Mouse (Mus musculus): ENCODE measurements around the gene Gk2. TPM values are rescaled to one million over a fixed set of nuclear protein-coding genes. Genes with fewer than 3 reads are reported as not detected.

The Gk2 gene
- polyA plus RNA-seq, 1 experiment from 2014 or later, result not detected

GRCm38 (mm10) chr5:97429976-97430375, 26.8 kb downstream of the Gk2 start:
- no peaks in the 10 kb centered on the region for H3K27me3 ChIP-seq (ENCODE audit: poor library complexity, severe bottlenecking)
- H3K4me1 ChIP-seq, result no peaks in the 10 kb centered on the region
- H3K4me3 ChIP-seq, result no peak overlapping the region
- no peaks in the 10 kb centered on the region for H3K9me3 ChIP-seq
- no peak overlapping the region for H3K27ac ChIP-seq
- 93% methylated on average over 9 of the region's 9 CpGs for WGBS
- DNase-seq (ENCODE audit: extremely low spot score, low spot score), result no peak
- no peaks in the 10 kb centered on the region for H3K36me3 ChIP-seq (replicated peaks)

- WGBS, result 97% methylated on average over 2 of the region's 2 CpGs
- no peak overlapping the region for H3K4me3 ChIP-seq
- no peaks in the 10 kb centered on the region for H3K9me3 ChIP-seq
- H3K27ac ChIP-seq, result no peak overlapping the region
- no peaks in the 10 kb centered on the region for H3K27me3 ChIP-seq (ENCODE audit: poor library complexity, severe bottlenecking)
- H3K36me3 ChIP-seq (replicated peaks), result no peaks in the 10 kb centered on the region
- DNase-seq (ENCODE audit: extremely low spot score, low spot score), result no peak
- no peaks in the 10 kb centered on the region for H3K4me1 ChIP-seq
Measured at GRCm38 (mm10) chr5:97421669-97422068, 35.2 kb downstream of the Gk2 start.

GRCm38 (mm10) chr5:97417185-97417584, 39.6 kb downstream of the Gk2 start:
- no peaks in the 10 kb centered on the region for H3K36me3 ChIP-seq (replicated peaks)

GRCm38 (mm10) chr5:97415837-97416236, 41.0 kb downstream of the Gk2 start:
- Histone ChIP-seq H3K4me3 (no peak overlapping the region), H3K27ac (no peak overlapping the region), H3K27me3 (ENCODE audit: poor library complexity, severe bottlenecking) (no peaks in the 10 kb centered on the region), H3K36me3 (replicated peaks) (no peaks in the 10 kb centered on the region), H3K9me3 (no peaks in the 10 kb centered on the region), H3K4me1 (no peaks in the 10 kb centered on the region)
- no peak for DNase-seq (ENCODE audit: extremely low spot score, low spot score)
- 90% methylated on average over 6 of the region's 6 CpGs for WGBS

More at GRCm38 (mm10) chr5:97417185-97417584, 39.6 kb downstream of the Gk2 start:
- Histone ChIP-seq H3K4me3 (no peak overlapping the region), H3K27ac (no peak overlapping the region), H3K9me3 (no peaks in the 10 kb centered on the region), H3K27me3 (ENCODE audit: poor library complexity, severe bottlenecking) (no peaks in the 10 kb centered on the region), H3K4me1 (no peaks in the 10 kb centered on the region)
- no peak for DNase-seq (ENCODE audit: extremely low spot score, low spot score)
- WGBS, result 88% methylated on average over 2 of the region's 2 CpGs

GRCm38 (mm10) chr5:97413716-97414115, 43.1 kb downstream of the Gk2 start:
- DNase-seq (ENCODE audit: extremely low spot score, low spot score), result no peak
- Histone ChIP-seq H3K4me3 (no peak overlapping the region), H3K9me3 (no peaks in the 10 kb centered on the region), H3K36me3 (replicated peaks) (no peaks in the 10 kb centered on the region), H3K27me3 (ENCODE audit: poor library complexity, severe bottlenecking) (no peaks in the 10 kb centered on the region), H3K4me1 (no peaks in the 10 kb centered on the region), H3K27ac (no peak overlapping the region)
- 97% methylated on average over 3 of the region's 3 CpGs for WGBS

- Histone ChIP-seq H3K4me3 (no peak overlapping the region), H3K9me3 (no peaks in the 10 kb centered on the region), H3K4me1 (no peaks in the 10 kb centered on the region), H3K36me3 (replicated peaks) (no peaks in the 10 kb centered on the region), H3K27me3 (ENCODE audit: poor library complexity, severe bottlenecking) (no peaks in the 10 kb centered on the region), H3K27ac (no peak overlapping the region)
- no peak for DNase-seq (ENCODE audit: extremely low spot score, low spot score)
- WGBS, result 95% methylated on average over 6 of the region's 6 CpGs
Measured at GRCm38 (mm10) chr5:97410190-97410589, 46.6 kb downstream of the Gk2 start.

GRCm38 (mm10) chr5:97409234-97409704, 47.6 kb downstream of the Gk2 start:
- WGBS, result 71% methylated on average over 4 of the region's 4 CpGs
- no peaks in the 10 kb centered on the region for H3K4me1 ChIP-seq
- H3K9me3 ChIP-seq, result no peaks in the 10 kb centered on the region
- no peaks in the 10 kb centered on the region for H3K27me3 ChIP-seq (ENCODE audit: poor library complexity, severe bottlenecking)
- H3K4me3 ChIP-seq, result no peak overlapping the region
- H3K27ac ChIP-seq, result no peak overlapping the region
- no peak for DNase-seq (ENCODE audit: extremely low spot score, low spot score)
- no peaks in the 10 kb centered on the region for H3K36me3 ChIP-seq (replicated peaks)

Other genes with a start within 250 kb of the Gk2 start
- not detected in 2 replicates for gene Naa11, start 64.6 kb downstream of the Gk2 start, polyA plus RNA-seq (2016; fragmentation: Nextera tagmentation; extraction: Ambion mirVana)

Data from forebrain, embryonic 10.5 days (tissue).